Mouse (Mus musculus) myocyte (in vitro differentiated cells): ENCODE results near the gene Hao2.

Experiments used
- E2F4 ChIP-seq: IDR thresholded peaks from one replicate; pipeline ENCODE4 v1.6.1; 2011; ENCODE audit warnings: mild to moderate bottlenecking, control low read depth, moderate library complexity; ENCODE audit not compliant: insufficient read depth
- POLR2A ChIP-seq: IDR thresholded peaks from one replicate; pipeline ENCODE4 v1.6.1; 2011; ENCODE audit warnings: low read depth, mild to moderate bottlenecking, control low read depth, moderate library complexity; ENCODE audit not compliant: insufficient read length
- SRF ChIP-seq: IDR thresholded peaks from one replicate; pipeline ENCODE4 v1.6.1; 2011; ENCODE audit warnings: low read depth; ENCODE audit not compliant: control insufficient read depth, insufficient read length
- TCF12 ChIP-seq: IDR thresholded peaks from one replicate; pipeline ENCODE4 v1.6.1; 2011; ENCODE audit warnings: mild to moderate bottlenecking, control low read depth; ENCODE audit not compliant: poor library complexity, insufficient read depth, severe bottlenecking
- TCF3 ChIP-seq: IDR thresholded peaks from one replicate; pipeline ENCODE4 v1.6.1; 2011; ENCODE audit warnings: low read depth, control low read depth; ENCODE audit not compliant: insufficient read length
- USF1 ChIP-seq: IDR thresholded peaks from one replicate; pipeline ENCODE4 v1.6.1; 2011; ENCODE audit warnings: low read depth, mild to moderate bottlenecking, control low read depth, moderate library complexity

DNA sequence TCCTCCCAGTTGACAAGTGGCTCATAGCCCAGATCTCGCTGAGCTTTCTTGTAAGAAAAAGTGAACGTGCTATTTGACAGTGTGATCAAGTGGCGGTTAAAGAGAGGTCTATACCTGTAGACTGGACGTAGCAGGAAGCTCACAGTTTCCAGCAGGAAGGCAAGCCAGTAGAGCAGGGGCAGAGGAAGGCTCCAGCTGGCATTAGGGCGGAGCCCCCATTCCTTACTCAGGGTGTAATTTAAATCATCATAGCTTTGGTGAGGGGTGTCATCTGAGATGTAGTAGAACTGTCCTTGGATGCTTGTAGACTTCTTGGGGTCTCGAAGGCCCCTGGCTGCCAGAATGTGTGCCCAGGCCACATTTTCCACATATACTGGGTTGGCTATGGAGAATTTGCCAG is 40.4 kb downstream of the Hao2 start:
- no peak for TF ChIP-seq SRF
- no peak for TF ChIP-seq E2F4
- no peak for TF ChIP-seq POLR2A
- TF ChIP-seq TCF12 = no peak
- TF ChIP-seq USF1 = no peak
- no peak for TF ChIP-seq TCF3
